ENCODE assay signal across 26 mouse cellular contexts in genomic region chrX:18093274-18093673, GRCm38 (mm10). TPM values are rescaled to one million over a fixed set of nuclear protein-coding genes. Genes with fewer than 3 reads are reported as not detected.
"Had no signal": no experiment of that assay in that cellular context is flagged by ENCODE, and none has a peak within 500 bp of the region (broad histone marks: within the 10 kb centered on the region; RNA-seq: fewer than 3 reads in every experiment).

No protein-coding gene starts in this region.

- DNase-seq: left cerebral cortex, postnatal 4 days; liver; liver, embryonic 13.5 days; liver, postnatal 0 days; lung, adult 18-20 months; lung, adult 2 months; lung, embryonic 14.5 days; lung, postnatal 10 days; lung, postnatal 14 days; lung, postnatal 36 days; lung, postnatal 4 days; midbrain, embryonic 14.5 days had no signal

- ATAC-seq: liver, embryonic 12.5 days; liver, postnatal 0 days; lung, postnatal 0 days; midbrain, embryonic 13.5 days; midbrain, embryonic 15.5 days; midbrain, embryonic 16.5 days had no signal

RNA-seq across cellular contexts. Expression of gene Dusp21, which starts 52.4 kb away (rescaled TPM):
- total RNA-seq: left cerebral cortex, postnatal 10 days; left cerebral cortex, postnatal 14 days; left cerebral cortex, postnatal 25 days; left cerebral cortex, postnatal 36 days; left cerebral cortex, postnatal 4 days; liver, adult 2 months; megakaryocyte, adult 5-6 weeks; megakaryocyte-erythroid progenitor cell, adult 5-6 weeks; midbrain, postnatal 0 days; monocyte, adult 5-6 weeks had no signal
